Mouse (Mus musculus) 416B (cell line): ENCODE data around the gene E330017A01Rik.
"Not testable (repeated sequence)": the region's sequence is repeated elsewhere in the genome, so short reads cannot be mapped to it uniquely, and the experiment has no call there.

Experiments
- DNase-seq: peaks from one replicate; pipeline ENCODE4 v3.0.0; 2011; ENCODE audit warnings: low read depth

The E330017A01Rik gene

DNA sequence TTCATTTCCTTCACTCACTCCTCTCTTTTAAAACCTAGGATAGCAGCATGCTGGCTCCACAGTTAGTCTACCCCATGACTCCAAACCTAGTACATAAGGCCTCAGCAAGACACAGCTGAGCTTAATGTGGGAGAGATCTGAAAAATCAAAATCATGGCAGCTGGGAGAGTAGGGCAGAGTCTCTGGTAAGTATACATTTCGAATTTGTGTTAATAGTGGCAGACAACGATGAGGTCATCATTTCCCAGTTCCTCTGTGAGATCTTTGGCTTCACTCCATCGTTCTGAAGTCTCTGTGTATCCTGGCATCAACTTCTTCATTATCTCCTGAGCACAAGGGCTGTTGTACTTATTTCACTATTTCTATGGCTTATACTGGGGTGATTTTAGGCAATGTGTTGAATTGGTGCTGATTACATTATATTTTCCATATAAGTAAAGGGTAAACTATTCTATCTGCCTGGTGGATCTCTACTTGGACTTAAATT, at the start of gene E330017A01Rik:
Gene E330017A01Rik (minus strand): TSS at position 51 of the 487 bp plus-strand sequence.
- no peak for DNase-seq

DNA sequence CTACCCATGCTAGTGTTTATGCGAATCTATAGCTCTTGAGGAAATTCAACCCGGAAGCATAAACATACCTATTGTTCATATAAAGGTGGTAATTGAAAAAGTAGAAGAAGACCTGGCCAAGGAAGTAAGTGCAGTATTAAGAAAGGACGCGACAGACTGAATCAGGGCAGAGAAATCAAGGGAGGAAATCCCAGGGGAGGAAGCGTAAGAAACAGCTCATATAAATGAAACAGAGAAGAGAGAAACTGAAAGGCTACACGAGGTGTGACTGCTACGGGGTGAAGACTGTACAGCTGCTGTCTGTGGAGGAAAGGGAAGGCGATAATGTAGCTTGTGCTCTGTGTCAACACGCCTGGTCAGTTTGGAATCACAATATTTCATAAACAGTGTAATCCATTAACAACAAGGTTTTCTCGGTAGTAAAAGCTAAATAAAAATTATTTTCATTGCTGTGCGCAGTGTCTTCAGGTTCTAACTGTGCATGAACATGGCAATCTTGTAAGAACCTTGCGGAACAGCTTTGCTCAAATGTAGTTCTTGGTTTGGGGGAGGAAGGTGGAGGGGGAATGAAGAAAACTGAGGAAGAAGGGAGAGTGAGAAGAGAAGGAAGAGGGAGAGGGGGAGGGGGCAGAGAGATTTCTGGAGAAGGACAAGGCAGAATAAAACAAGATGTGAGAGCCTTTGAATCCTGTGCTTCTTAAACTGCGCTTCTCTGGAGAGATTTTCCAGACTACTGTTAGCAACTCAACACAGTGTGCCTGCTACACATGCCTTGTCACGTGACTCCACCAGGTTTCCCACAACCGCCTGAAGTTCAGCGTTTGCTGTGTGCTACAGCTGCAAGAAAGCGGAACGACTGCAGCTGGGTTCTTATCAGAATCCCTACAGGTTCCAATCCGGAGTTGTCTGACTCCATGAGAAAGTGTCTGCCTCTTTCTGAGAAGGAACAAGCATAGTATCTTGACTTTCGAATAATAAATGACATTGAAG, 47.3 kb upstream of the E330017A01Rik start:
- DNase-seq = no peak

DNA sequence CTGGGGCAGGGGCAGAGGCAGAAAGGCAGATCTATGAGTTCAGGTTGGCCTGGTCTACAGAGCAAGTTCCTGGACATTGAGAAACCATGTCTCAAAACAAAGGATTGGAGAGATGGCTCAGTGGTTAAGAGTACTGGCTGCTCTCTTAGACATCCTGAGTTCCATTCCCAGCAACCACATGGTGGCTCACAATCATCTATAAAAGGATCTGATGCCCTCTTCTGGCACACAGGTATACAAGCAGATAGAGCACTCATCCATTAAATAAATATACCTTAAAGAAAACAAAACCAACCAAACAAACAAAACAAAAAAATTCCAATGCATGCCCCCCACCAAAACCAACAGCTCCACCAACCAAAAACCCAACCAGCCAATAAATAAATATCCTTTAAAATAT, 46.0 kb upstream of the E330017A01Rik start:
- peak; percentile 47 for DNase-seq

DNA sequence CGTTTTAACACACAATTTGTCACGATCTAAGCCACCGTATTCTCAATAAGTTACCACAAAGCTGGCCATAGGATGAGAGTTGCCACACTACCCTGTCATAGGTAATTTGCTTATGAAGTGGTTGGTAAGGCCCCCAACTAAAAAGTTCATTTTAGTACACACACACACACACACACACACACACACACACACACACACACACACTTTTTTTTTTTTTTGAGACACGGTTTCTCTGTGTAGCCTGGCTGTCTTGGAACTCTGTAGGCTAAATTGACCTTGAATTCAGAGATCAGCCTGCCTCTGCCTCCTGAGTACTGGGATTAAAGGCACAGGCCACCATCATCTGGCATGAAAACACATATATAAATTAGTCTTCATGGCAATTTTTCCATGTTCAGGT, 45.4 kb upstream of the E330017A01Rik start:
- no peak for DNase-seq

DNA sequence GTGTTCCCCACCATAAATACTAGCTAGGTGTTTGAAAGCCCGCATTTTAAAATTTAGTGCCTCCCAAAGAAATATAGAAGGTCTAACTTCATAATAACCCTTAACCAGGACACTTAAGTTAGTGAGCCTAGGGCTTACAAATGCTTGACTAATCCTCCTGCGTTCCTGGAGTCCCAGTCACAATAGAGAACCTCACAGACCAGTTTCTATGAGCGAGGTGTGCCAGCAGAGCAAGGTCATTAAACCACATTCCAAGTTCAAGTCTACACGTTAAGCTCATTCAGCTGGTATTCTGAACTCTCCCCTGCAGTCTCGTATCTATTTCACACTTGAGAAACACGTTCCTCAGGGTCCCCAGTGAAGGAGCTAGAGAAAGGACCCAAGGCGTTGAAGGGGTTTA, 44.3 kb upstream of the E330017A01Rik start:
- DNase-seq = no peak

DNA sequence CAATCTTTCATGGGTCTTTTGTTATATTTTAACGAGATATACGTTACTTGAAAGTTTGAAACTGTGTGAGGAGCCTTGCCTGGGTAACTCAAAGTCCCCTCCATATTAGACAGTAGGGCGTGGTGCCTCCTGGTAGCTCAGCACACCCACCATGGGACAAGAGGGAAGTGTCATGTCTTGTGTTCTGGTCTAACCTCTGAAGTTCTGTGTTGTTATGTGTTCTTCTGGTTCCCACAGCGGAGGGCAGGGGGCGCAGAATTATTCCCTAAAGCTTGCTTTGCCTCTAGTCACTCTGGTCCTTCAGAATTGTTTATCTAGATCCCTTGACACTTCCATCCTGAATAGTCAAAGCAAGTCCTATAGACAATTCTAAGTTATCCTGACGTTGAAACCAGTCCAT, 43.5 kb upstream of the E330017A01Rik start:
- DNase-seq = no peak

DNA sequence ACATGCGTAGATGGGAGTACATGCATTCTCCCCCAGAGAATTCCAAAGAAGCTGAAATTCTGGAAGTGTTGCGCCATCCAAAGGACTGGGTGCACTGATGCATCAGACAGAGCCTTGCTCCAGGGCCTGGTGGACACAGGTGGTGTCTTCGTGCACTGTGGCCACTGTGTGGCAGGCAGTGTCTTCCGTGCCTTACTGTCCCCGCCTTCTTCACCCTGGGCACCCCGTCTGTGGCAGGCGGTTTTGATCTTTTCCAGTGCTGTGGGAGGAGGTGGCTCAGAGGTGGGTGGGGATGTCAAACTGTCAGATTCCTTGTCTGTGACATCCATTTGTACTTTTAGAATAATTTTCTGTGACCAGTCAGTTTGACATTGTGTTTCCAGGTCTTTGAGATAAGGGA, 40.1 kb upstream of the E330017A01Rik start:
- no peak for DNase-seq

DNA sequence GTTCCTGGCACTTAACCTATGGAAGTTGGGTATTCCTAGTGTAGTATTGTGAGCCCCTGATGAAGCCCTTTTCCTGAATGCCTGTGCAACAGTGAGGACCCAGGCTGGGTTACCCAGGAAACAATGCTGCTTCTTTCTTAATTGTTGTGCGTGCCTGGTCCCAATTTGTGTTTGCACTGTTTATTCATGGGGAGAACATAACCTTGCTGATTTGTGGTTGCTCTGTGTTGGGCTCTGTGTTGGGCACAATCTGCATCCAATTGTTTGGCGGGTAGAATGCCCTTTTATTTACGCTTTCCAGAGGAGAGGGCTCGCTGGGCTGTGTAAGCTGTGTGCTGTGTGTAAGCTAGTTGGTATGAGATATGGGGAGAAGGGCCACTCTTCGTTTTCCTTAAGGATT, 39.0 kb upstream of the E330017A01Rik start:
- no peak for DNase-seq

DNA sequence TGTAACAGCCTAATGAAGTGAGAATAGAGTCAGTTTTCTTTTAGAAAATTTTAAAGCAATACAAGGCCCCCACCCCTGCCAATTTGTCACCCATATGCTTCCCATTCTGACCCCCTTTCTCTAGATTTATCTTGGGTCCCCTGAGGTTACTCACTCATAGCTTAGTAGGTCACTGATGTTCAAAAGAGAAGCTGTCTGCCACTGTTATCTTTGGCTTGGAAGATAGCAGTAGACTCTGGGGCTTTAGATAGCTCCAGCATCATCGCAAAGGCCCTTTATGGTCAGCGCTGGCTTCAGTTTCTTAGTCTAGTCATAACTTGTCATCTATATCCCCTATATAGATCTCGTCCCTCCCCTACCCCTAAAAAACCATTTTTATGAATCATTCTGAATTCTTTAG, 38.1 kb upstream of the E330017A01Rik start:
- no peak for DNase-seq

DNA sequence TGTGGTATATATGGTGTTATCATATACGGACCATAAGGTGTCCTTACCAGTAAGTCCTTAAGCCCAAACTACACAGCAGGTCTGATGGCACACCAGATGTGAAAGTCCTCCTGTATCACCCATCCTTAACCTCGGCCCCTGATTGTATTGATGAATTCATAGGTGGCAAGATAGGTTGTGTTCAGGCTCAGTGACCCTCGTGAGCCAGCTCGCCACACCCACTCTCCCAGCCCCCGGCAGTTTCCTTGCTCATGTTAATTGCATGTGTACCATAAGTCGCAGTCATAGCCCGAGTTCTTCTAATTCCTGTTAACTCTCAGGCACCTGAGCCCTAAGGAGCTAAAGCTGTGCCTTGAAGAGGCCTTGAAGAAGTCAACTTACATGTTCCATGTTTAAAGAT, 37.6 kb upstream of the E330017A01Rik start:
- DNase-seq = no peak

DNA sequence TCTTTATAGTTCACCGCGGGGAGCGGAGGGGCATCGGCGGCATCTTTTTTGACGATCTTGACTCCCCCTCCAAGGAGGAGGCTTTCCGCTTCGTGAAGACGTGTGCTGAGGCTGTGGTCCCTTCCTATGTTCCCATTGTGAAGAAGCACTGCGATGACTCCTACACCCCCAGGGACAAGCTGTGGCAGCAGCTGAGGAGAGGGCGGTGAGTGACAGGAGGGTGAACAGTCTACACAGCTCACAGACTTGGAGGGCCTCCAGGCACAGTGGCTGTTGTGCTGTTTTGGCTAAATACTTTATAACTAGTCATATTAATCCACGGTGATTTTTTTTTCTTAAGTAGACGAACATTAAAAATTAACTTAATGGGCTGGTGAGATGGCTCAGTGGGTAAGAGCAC, 36.7 kb upstream of the E330017A01Rik start:
- no peak for DNase-seq

DNA sequence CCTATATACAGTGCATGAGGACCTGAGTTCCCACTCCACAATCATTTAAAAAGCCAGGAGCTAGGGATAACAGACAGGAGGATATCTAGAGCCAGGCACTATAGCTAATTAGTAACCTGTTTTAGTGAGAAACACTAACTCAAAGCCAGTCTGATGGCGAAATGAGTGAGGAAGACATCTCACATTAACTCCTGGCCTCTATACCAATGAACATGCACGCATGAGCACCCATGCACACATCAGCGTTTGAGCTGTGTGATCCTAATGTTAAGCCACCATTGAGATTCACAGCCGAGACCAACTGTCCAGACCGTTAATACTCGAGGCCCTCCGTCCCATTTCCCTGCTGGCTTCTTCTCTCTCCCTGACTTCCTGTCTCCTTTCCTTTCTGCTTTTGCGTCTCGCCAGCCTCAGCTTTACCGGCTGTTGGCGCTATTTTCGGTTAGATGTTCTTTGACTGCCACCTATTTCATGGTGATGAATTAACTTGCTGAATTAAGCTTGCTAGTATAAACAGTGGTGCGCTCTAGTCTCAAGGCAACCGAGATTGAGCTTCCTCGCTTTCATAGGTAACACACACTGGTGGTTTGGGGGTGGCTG, 35.4 kb upstream of the E330017A01Rik start:
- no peak for DNase-seq

DNA sequence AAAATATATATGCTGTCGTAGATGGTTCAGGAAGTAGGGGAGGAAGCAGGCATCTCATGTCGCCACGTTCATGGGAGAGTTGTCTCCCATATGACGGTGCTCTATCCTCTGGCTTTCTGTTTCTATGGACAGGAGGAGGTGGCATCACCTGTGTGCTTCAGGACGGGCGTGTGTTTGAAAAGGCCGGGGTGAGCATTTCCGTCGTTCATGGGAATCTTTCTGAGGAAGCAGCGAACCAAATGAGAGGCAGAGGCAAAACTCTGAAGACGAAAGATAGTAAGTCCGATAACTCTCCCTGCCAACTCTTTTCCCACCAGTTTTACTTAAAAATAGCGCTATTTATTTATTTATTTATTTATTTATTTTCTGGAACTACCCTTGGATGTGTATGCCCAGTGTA, 33.9 kb upstream of the E330017A01Rik start:
- DNase-seq = no peak

DNA sequence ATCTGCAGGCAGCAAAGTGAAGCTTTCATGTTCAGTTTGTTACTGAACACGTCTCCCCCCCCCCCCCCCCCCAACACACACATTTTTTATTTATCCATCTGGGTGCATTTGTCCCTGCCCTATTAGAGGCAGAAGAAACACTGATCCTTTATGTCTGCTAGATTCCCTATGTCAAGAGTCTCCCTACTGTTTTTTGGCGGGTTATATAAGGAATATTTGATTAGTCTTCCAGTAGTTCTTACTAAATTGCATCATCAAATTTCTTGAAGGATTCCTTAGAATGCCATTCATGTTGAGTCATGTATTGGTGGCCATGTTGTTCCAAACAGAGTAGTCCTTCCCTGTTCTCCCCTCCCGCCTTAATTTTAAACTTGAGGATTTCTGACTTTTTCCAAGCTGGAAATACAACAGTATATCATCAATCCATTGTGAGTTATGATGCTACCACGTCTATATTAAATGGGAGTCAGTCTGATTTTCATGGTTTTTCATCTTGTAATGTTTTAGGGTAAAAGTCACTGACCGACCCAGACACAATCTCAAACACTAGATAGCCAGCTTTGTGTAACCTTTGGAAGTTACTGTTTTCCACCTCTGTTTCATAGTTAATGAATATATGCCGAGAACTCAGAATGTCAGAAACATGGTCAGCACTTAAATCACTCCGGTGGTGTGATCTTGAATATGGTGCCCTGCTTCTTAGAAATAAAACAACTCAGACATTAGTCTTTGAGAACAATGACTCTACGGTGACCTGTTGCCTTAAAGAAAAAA, 32.9 kb upstream of the E330017A01Rik start:
- no peak for DNase-seq

DNA sequence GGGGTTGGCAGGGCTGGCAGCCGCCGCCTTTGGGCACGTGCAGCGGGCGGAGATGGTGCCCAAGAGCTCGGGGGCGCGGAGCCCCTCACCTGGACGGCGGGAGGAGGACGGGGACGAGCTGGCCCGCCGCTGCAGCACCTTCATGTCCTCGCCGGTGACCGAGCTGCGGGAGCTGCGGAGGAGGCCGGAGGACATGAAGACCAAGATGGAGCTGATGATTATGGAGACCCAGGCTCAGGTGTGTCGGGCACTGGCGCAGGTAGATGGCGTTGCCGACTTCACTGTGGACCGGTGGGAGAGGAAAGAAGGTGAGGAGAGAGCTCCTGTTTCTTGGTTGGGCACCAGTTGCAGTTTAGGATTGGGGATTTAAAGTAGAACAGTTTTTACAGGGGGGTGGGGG, 32.1 kb upstream of the E330017A01Rik start:
- no peak for DNase-seq

DNA sequence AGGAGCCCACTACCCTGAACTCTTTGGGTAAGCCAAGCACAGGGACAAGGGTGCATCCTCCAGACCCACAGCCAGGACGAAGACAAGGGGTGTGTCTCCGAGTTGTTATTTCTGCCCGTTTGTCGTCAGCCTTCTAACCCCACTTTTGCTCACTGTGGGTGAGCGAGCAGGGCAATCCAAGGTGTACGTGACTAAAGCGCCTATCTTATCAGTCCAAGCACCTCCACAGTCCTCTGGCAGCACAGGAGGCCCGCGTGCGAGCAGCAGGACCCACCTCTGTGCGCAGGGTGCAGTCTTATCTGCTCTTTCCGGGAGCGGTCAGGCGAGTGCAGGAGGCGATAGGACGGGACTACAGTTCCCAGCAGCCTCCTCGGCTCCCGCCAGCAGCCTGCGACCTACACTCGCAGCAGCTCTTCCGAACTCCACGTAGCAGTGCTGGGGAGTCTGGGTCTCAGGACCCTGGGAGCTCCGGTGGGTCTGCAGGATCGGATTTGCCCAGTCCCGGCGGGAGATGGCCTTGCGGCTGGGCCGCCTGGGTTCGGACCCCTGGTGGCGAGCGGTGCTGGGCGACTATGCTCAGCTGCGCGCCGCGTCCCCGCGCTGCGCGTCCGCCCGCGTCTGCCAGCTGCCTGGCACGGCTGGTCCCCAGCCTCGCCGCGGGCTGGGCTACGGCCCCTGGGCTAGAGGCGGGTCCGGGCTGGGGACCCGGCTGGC, 31.5 kb upstream of the E330017A01Rik start, which contains the start of gene Cpox:
Gene Cpox (plus strand): TSS at position 376 of the 714 bp plus-strand sequence.
- DNase-seq = peak; percentile 89

DNA sequence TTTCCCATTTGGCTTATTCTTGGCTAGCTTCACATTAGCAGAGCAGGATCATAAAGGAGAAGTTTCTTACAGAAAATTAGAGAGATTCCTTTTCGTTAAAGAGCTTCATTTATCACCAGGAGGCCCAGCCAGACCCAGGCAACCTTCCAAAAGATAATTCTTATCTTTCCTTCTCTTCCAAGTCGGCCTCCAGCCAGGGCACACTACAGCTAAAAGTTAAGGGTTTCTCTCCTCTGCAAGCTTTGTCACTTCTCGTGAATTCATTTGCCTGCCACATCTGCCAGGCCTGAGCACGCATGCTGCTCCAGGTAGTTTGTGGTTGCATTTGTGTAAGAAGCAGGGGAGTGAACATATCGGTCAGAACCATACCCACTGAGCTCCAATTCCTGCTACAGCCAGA, 30.7 kb upstream of the E330017A01Rik start:
- no peak for DNase-seq

DNA sequence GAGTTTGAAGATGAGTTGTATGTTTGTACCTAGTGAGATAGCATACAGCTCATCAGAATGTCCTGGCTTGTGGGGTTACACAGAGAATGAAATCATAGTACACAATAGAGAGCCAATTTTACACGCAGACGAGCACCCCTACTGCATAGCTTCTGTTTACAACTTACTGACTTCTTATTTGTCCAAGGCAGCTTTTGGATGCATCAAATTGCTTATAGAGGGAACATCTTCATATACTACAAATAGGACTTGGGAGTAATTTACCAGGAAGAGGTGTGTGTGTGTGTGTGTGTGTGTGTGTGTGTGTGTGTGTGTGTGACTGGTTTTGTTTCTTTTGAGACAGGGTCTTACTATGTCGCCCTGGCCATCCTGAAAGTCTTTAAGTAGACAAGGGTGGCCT, 30.0 kb upstream of the E330017A01Rik start:
- no peak for DNase-seq

DNA sequence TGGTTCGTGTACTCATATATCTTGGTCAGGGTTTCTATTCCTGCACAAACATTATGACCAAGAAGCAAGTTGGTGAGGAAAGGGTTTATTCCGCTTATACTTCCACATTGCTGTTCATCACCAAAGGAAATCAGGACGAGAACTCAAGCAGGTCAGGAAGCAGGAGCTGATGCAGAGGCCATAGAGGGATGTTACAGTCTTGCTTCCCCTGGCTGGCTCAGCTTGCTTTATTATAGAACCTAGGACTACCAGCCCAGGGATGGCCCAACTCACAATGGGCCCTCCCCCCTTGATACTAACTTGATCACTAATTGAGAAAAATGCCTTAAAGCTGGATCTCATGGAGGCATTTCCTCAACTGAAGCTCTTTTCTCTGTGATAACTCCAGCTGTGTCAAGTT, 28.1 kb upstream of the E330017A01Rik start:
- DNase-seq = not testable (repeated sequence)

DNA sequence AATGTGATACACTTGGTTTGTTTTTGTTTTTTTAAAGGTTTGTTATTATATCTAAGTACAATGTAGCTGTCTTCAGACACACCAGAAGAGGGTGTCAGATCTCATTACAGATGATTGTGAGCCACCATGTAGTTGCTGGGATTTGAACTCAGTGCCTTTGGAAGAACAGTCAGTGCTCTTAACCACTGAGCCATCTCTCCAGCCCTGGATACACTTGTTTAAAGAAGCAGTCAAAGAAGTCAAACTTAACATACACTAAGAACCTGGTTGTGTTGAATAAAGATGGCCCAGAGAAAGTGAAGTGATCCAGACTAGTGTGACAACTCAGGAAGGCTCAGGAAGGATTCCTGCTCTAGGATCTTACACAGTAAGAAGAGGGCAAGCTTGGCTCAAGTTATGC, 26.6 kb upstream of the E330017A01Rik start:
- not testable (repeated sequence) for DNase-seq

DNA sequence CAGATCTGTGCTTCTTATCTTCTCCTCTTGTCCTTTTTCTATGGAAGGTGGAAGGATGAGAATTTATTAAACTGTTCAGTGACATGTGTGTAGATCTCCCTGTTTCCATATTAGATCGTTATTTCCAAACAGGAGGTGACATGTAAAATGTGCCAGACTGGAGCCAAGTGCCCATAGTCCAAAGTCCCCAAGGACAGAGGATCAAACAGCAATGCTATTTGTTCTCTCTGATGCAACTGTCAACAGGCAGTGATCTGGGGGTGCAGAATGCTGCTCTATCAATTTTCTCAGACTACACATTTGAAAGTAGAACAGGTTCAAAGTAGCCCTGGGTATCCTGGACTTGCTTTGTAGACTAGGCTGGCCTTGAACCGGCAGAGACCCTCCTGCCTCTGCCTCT, 25.3 kb upstream of the E330017A01Rik start:
- no peak for DNase-seq

DNA sequence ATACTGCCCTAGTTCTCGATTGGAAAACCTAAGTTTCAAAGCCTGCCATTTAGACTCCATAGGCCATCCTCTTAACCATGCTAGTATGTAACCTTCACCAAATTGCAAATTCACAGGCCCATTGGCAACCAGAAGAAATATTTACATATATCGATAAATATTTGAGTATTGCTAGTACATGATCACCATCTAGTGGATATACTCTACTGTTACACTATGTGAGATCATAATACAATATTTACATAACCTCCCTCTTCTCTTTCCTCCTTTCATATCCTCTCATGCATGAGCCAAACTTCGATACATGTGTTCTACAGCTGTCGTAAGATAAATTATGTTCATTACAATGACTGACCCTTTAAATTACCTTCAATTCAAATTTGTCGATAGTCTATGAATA, 24.5 kb upstream of the E330017A01Rik start:
- peak; percentile 57 for DNase-seq
